Mouse (Mus musculus): Measurements from ENCODE around the gene Efcc1. TPM values are rescaled to one million over a fixed set of nuclear protein-coding genes. Genes with fewer than 3 reads are reported as not detected.

The Efcc1 gene
- polyA plus RNA-seq, 1 experiment, result 1.2 TPM

GRCm38 (mm10) chr6:87787108-87787890 is 56.6 kb downstream of the Efcc1 start:
- Histone ChIP-seq H3K9me3 (no peaks in the 10 kb centered on the region), H3K4me1 (peaks cover 65% of the 10 kb centered on the region), H3K27me3 (replicated peaks) (no peaks in the 10 kb centered on the region), H3K36me3 (replicated peaks; ENCODE audit: low read length) (peaks cover 57% of the 10 kb centered on the region), H3K4me3 (replicated peaks) (no peak overlapping the region)
- no peak for TF ChIP-seq FLI1 (IDR thresholded peaks at IDR 0.05; ENCODE audit: low read length)
- no peak for TF ChIP-seq GATA1 (IDR thresholded peaks at IDR 0.05; ENCODE audit: borderline replicate concordance, low read length)

GRCm38 (mm10) chr6:87788266-87788895 is 57.7 kb downstream of the Efcc1 start:
- H3K4me1 ChIP-seq, result peaks cover 69% of the 10 kb centered on the region
- H3K27me3 ChIP-seq (replicated peaks), result no peaks in the 10 kb centered on the region
- H3K9me3 ChIP-seq, result no peaks in the 10 kb centered on the region
- no peak overlapping the region for H3K4me3 ChIP-seq (replicated peaks)
- peaks cover 68% of the 10 kb centered on the region for H3K36me3 ChIP-seq (replicated peaks; ENCODE audit: low read length)
- TF ChIP-seq GATA1 (IDR thresholded peaks at IDR 0.05; ENCODE audit: borderline replicate concordance, low read length), result no peak
- TF ChIP-seq FLI1 (IDR thresholded peaks at IDR 0.05; ENCODE audit: low read length), result no peak

DNA sequence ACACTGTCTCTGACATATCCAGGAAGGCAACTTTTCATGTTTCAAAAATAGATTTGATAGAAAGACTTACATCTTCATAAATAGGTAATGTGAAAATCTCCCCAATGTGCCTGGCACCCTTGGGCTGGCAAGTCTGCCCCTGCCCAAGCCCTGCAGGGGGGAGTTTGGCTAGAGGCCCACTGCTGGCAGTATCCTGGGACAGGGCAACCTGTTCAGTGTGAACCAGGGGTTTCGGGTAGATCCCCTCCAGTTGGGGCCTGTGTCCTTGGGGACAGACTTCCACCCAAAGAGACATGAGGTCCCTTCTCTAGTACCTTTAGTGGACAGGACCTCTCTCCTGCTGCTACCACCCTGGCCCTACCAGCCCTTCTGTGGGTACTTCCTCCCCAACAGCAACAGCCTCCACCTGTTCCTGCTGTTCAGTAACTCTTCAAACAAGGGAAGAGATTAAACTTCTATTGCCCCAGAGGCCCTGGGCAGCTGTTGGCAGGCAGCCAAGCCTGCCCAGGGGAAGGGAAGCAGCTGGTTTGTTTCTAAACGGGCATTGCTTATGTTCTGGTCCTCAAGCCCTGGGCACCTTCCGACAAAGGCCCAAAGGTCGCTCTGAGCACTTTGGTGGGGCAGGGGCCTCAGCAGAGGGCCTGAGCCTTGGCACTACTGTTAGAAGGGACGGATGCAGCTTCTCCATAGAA is 58.4 kb downstream of the Efcc1 start:
- Histone ChIP-seq H3K27me3 (replicated peaks) (no peaks in the 10 kb centered on the region), H3K9me3 (no peaks in the 10 kb centered on the region), H3K36me3 (replicated peaks; ENCODE audit: low read length) (peaks cover 75% of the 10 kb centered on the region), H3K4me3 (replicated peaks) (no peak overlapping the region), H3K4me1 (peaks cover 69% of the 10 kb centered on the region)
- TF ChIP-seq GATA1 (IDR thresholded peaks at IDR 0.05; ENCODE audit: borderline replicate concordance, low read length), result no peak
- TF ChIP-seq FLI1 (IDR thresholded peaks at IDR 0.05; ENCODE audit: low read length), result no peak

GRCm38 (mm10) chr6:87789791-87790190 is 59.1 kb downstream of the Efcc1 start:
- peaks cover 76% of the 10 kb centered on the region for H3K4me1 ChIP-seq
- peaks cover 82% of the 10 kb centered on the region for H3K36me3 ChIP-seq (replicated peaks; ENCODE audit: low read length)
- no peaks in the 10 kb centered on the region for H3K9me3 ChIP-seq
- no peaks in the 10 kb centered on the region for H3K27me3 ChIP-seq (replicated peaks)
- no peak overlapping the region for H3K4me3 ChIP-seq (replicated peaks)
- no peak for TF ChIP-seq FLI1 (IDR thresholded peaks at IDR 0.05; ENCODE audit: low read length)
- no peak for TF ChIP-seq GATA1 (IDR thresholded peaks at IDR 0.05; ENCODE audit: borderline replicate concordance, low read length)

- Histone ChIP-seq H3K4me3 (replicated peaks) (peak overlapping the region; percentile 74), H3K4me1 (peaks cover 83% of the 10 kb centered on the region), H3K9me3 (no peaks in the 10 kb centered on the region), H3K36me3 (replicated peaks; ENCODE audit: low read length) (peaks cover 86% of the 10 kb centered on the region), H3K27me3 (replicated peaks) (no peaks in the 10 kb centered on the region)
- no peak for TF ChIP-seq FLI1 (IDR thresholded peaks at IDR 0.05; ENCODE audit: low read length)
- no peak; the same call in 2 of the 3 replicates for TF ChIP-seq GATA1 (IDR thresholded peaks at IDR 0.05; ENCODE audit: borderline replicate concordance, low read length)
Observed at GRCm38 (mm10) chr6:87790779-87791480, 60.3 kb downstream of the Efcc1 start.

- H3K4me1 ChIP-seq, result peaks cover 88% of the 10 kb centered on the region
- TF ChIP-seq GATA1 (IDR thresholded peaks at IDR 0.05; ENCODE audit: borderline replicate concordance, low read length), result no peak
- no peak for TF ChIP-seq FLI1 (IDR thresholded peaks at IDR 0.05; ENCODE audit: low read length)
- H3K9me3 ChIP-seq, result no peaks in the 10 kb centered on the region
- H3K4me3 ChIP-seq (replicated peaks), result peak overlapping the region; percentile 25
- H3K36me3 ChIP-seq (replicated peaks; ENCODE audit: low read length), result peaks cover 93% of the 10 kb centered on the region
- H3K27me3 ChIP-seq (replicated peaks), result no peaks in the 10 kb centered on the region
Observed at GRCm38 (mm10) chr6:87791826-87792225, 61.2 kb downstream of the Efcc1 start.

GRCm38 (mm10) chr6:87793821-87794510 is 63.3 kb downstream of the Efcc1 start:
- Histone ChIP-seq H3K36me3 (replicated peaks; ENCODE audit: low read length) (peaks cover 92% of the 10 kb centered on the region), H3K27me3 (replicated peaks) (no peaks in the 10 kb centered on the region), H3K4me1 (peaks cover 88% of the 10 kb centered on the region), H3K9me3 (no peaks in the 10 kb centered on the region), H3K4me3 (replicated peaks) (no peak overlapping the region)
- no peak for TF ChIP-seq FLI1 (IDR thresholded peaks at IDR 0.05; ENCODE audit: low read length)
- no peak for TF ChIP-seq GATA1 (IDR thresholded peaks at IDR 0.05; ENCODE audit: borderline replicate concordance, low read length)

- peaks cover 92% of the 10 kb centered on the region for H3K36me3 ChIP-seq (replicated peaks; ENCODE audit: low read length)
- H3K4me3 ChIP-seq (replicated peaks), result no peak overlapping the region
- H3K9me3 ChIP-seq, result no peaks in the 10 kb centered on the region
- no peaks in the 10 kb centered on the region for H3K27me3 ChIP-seq (replicated peaks)
- TF ChIP-seq GATA1 (IDR thresholded peaks at IDR 0.05; ENCODE audit: borderline replicate concordance, low read length) (no peak), FLI1 (IDR thresholded peaks at IDR 0.05; ENCODE audit: low read length) (no peak)
- peaks cover 88% of the 10 kb centered on the region for H3K4me1 ChIP-seq
Observed at GRCm38 (mm10) chr6:87795385-87796150, 64.9 kb downstream of the Efcc1 start.
